8 mouse cellular contexts compared by ENCODE assay signal in genomic region chr11:114283208-114283607, GRCm38 (mm10).
DNase-seq lines count a peak whose midpoint lies in the region; ATAC-seq and TF ChIP-seq lines count a peak whose summit lies in the region.
"Had no signal": no experiment of that assay in that cellular context is flagged by ENCODE, and none has a peak within 500 bp of the region (broad histone marks: within the 10 kb centered on the region; RNA-seq: fewer than 3 reads in every experiment).

No protein-coding gene starts in this region.

- TF ChIP-seq POLR2A in embryonic fibroblast, embryonic 13.5 days (IDR thresholded peaks at IDR 0.05; ENCODE audit: low read depth, low read length) = no peak

- no peaks in the 10 kb centered on the region for H3K4me1 ChIP-seq in kidney, postnatal 0 days (replicated peaks; ENCODE audit: insufficient read depth, low read length)
- peaks cover 2% of the 10 kb centered on the region; the same call in 1 of the 2 replicates for H3K4me1 ChIP-seq in kidney, embryonic 16.5 days (ENCODE audit: insufficient read depth, low read length)
- H3K4me1 ChIP-seq in embryonic fibroblast, embryonic 13.5 days (ENCODE audit: control insufficient read depth, insufficient read depth, low read length) = no peaks in the 10 kb centered on the region

- no peak for ATAC-seq in kidney, postnatal 0 days (replicated peaks; ENCODE audit: low FRiP score, low read depth)
- ATAC-seq in kidney, embryonic 16.5 days (ENCODE audit: low FRiP score, low TSS enrichment) = no peak

- no peak overlapping the region for H3K4me3 ChIP-seq in kidney, postnatal 0 days (replicated peaks; ENCODE audit: low read depth, low read length)
- no peak overlapping the region for H3K4me3 ChIP-seq in kidney, embryonic 16.5 days (ENCODE audit: low read length)
- H3K4me3 ChIP-seq in embryonic fibroblast, embryonic 13.5 days (ENCODE audit: insufficient read depth, low read length) = no peak overlapping the region
- H3K4me3 ChIP-seq: hindbrain, embryonic 15.5 days had no signal

- no peaks in the 10 kb centered on the region for H3K36me3 ChIP-seq in kidney, postnatal 0 days (ENCODE audit: insufficient read depth, low read length)
- no peaks in the 10 kb centered on the region for H3K36me3 ChIP-seq in kidney, embryonic 16.5 days (ENCODE audit: insufficient read depth, low read length)
- H3K36me3 ChIP-seq: hindbrain, embryonic 15.5 days had no signal

- DNase-seq in kidney, postnatal 0 days (ENCODE audit: low spot score) = peak; percentile 57
- peak; percentile 51 for DNase-seq in ES-CJ7 (ENCODE audit: low read depth, low spot score)
- DNase-seq in adrenal gland, postnatal 14 days = peak; percentile 72
- DNase-seq in lung, postnatal 10 days = peak; percentile 63
- DNase-seq in thymus, postnatal 36 days = peak; percentile 61 to 62

- H3K27me3 ChIP-seq in kidney, postnatal 0 days (ENCODE audit: insufficient read depth, low read length) = no peaks in the 10 kb centered on the region
- H3K27me3 ChIP-seq in kidney, embryonic 16.5 days (ENCODE audit: insufficient read depth, low read length) = no peaks in the 10 kb centered on the region
- H3K27me3 ChIP-seq: hindbrain, embryonic 15.5 days had no signal

- H3K9ac ChIP-seq in kidney, postnatal 0 days (ENCODE audit: low read depth, low read length) = no peak overlapping the region
- no peak overlapping the region for H3K9ac ChIP-seq in kidney, embryonic 16.5 days (replicated peaks; ENCODE audit: low read length)
- H3K9ac ChIP-seq: hindbrain, embryonic 15.5 days had no signal

- H3K27ac ChIP-seq in kidney, postnatal 0 days = no peak overlapping the region
- no peak overlapping the region for H3K27ac ChIP-seq in kidney, embryonic 16.5 days (ENCODE audit: low read length)
- H3K27ac ChIP-seq in embryonic fibroblast, embryonic 13.5 days (ENCODE audit: insufficient read depth, low read length) = no peak overlapping the region
- H3K27ac ChIP-seq: hindbrain, embryonic 15.5 days had no signal

- H3K4me2 ChIP-seq in kidney, postnatal 0 days (ENCODE audit: low read length) = no peak overlapping the region
- no peak overlapping the region for H3K4me2 ChIP-seq in kidney, embryonic 16.5 days (replicated peaks; ENCODE audit: low read depth, low read length)
- H3K4me2 ChIP-seq: hindbrain, embryonic 15.5 days had no signal

- peak; percentile 69 for TF ChIP-seq CTCF in kidney, postnatal 0 days (IDR thresholded peaks at IDR 0.05; ENCODE audit: low read depth)
- peak; percentile 18; the same call in 1 of the 2 replicates for TF ChIP-seq CTCF in embryonic fibroblast, embryonic 13.5 days (IDR thresholded peaks at IDR 0.05; ENCODE audit: borderline replicate concordance, insufficient read depth, low read length)

- H3K9me3 ChIP-seq in kidney, postnatal 0 days (replicated peaks; ENCODE audit: low read length) = no peaks in the 10 kb centered on the region
- H3K9me3 ChIP-seq in kidney, embryonic 16.5 days (ENCODE audit: low read length) = no peaks in the 10 kb centered on the region
- H3K9me3 ChIP-seq: hindbrain, embryonic 15.5 days had no signal

- 48% methylated on average over 5 of the region's 5 CpGs for WGBS in kidney, postnatal 0 days
- WGBS in kidney, embryonic 16.5 days = 46% methylated on average over 5 of the region's 5 CpGs
